Mouse (Mus musculus): ENCODE data around the gene Rassf6. TPM values are rescaled to one million over a fixed set of nuclear protein-coding genes. Genes with fewer than 3 reads are reported as not detected.

Gene Rassf6
- polyA plus RNA-seq, 1 experiment from 2014 or later: 4.3 TPM

DNA sequence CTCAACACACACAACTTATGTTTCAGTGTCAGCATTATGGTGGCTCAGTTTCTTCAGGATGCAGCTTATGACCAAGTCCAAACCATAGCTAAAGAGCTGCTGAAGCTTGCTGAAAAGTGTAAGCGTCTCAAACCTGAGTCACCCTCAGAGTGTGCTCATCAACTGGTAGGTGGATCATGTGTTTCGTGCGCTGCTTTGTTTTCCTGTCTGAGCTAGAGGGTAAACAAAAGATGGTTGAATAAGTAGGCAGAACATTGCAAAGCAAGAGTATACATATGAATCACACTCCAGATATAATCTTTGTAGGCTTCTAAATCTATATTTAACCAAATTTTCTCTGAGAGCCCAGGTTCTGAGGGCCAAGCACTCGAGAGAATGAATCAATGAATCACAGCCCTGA lies 76.3 kb downstream of the Rassf6 start:
- WGBS (ENCODE audit: insufficient replicate concordance): 81% methylated on average over 4 of the region's 4 CpGs
- no peak overlapping the region for H3K4me2 ChIP-seq
- no peak for ATAC-seq
- no peaks in the 10 kb centered on the region for H3K9me3 ChIP-seq (replicated peaks)
- H3K4me3 ChIP-seq: no peak overlapping the region
- 0 out of 2 replicates have a peak, but pooled peaks cover 2% of the 10 kb centered on the region for H3K4me1 ChIP-seq
- H3K27me3 ChIP-seq (replicated peaks): no peaks in the 10 kb centered on the region
- H3K36me3 ChIP-seq: no peaks in the 10 kb centered on the region
- no peak overlapping the region for H3K9ac ChIP-seq
- no peak overlapping the region for H3K27ac ChIP-seq

GRCm38 (mm10) chr5:90562880-90563279 lies 77.6 kb downstream of the Rassf6 start:
- no peak overlapping the region for H3K4me3 ChIP-seq
- no peak overlapping the region for H3K9ac ChIP-seq
- 64% methylated on average over 4 of the region's 4 CpGs for WGBS (ENCODE audit: insufficient replicate concordance)
- ATAC-seq: no peak
- no peaks in the 10 kb centered on the region for H3K9me3 ChIP-seq (replicated peaks)
- 0 out of 2 replicates have a peak, but pooled peaks cover 2% of the 10 kb centered on the region for H3K4me1 ChIP-seq
- no peak overlapping the region for H3K27ac ChIP-seq
- no peaks in the 10 kb centered on the region for H3K27me3 ChIP-seq (replicated peaks)
- H3K4me2 ChIP-seq: no peak overlapping the region
- no peaks in the 10 kb centered on the region for H3K36me3 ChIP-seq

DNA sequence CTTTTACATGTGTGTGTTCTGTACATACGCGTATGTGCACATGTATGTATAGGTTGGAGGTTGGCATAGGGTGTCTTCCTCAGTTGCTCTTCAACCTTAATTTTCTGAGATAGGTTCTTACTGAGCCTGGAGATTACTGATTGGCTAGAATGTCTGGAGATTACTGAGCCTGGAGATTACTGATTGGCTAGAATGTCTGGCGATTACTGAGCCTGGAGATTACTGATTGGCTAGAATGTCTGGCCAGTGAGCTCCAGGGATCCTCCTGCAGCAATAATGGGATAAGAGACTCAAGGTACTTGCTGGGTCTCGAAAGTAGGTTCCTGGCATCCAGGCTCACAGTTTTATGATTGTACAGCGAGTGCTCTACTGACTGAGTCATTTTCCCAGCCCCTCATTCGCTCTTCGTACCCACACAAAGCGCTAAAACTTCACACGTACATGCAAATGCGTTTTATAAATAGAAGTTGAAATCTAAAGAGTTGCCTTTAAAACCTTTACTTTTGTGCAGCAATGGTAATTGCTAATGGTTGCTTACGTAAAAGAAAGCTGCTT lies 78.7 kb downstream of the Rassf6 start:
- H3K4me2 ChIP-seq: no peak overlapping the region
- no peak for ATAC-seq
- H3K4me3 ChIP-seq: no peak overlapping the region
- H3K27me3 ChIP-seq (replicated peaks): no peaks in the 10 kb centered on the region
- H3K9me3 ChIP-seq (replicated peaks): no peaks in the 10 kb centered on the region
- no peaks in the 10 kb centered on the region for H3K36me3 ChIP-seq
- H3K27ac ChIP-seq: no peak overlapping the region
- no peak overlapping the region for H3K9ac ChIP-seq
- H3K4me1 ChIP-seq: 0 out of 2 replicates have a peak, but pooled peaks cover 2% of the 10 kb centered on the region
- WGBS (ENCODE audit: insufficient replicate concordance): 83% methylated on average over 11 of the region's 11 CpGs

DNA sequence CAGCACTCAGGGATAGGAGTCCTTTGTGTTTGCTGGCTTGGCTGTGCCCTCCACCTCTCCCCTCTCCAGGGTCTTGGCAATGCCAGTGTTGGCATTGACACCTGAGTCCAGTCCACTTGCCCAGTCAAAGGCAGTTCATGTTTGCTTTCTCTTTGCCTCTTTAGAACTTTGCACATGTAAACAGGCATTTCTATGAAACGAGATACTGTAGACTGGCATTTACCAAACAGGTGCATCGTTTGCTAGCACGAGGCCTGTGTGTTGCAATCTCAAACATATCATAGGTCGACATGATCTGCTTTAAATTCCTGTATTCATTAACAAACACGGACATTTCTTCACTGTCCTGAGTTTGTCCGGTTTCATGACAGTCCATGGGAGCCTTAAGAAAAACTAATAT lies 79.7 kb downstream of the Rassf6 start, which contains the start of gene 5830473C10Rik:
Gene 5830473C10Rik, plus strand, starts transcription at position 365 of the 400 bp plus-strand sequence.
- peak; percentile 24; the same call in 1 of the 2 replicates for ATAC-seq
- Histone ChIP-seq H3K27me3 (replicated peaks) (no peaks in the 10 kb centered on the region), H3K27ac (peak within 1 kb of the TSS; percentile 14; the same call in 1 of the 2 replicates), H3K9me3 (replicated peaks) (no peaks in the 10 kb centered on the region), H3K4me1 (0 out of 2 replicates have a peak, but pooled peaks cover 2% of the 10 kb centered on the region), H3K4me3 (no peak within 1 kb of the TSS), H3K9ac (no peak within 1 kb of the TSS), H3K4me2 (no peak within 1 kb of the TSS), H3K36me3 (no peaks in the 10 kb centered on the region)
- 58% methylated on average over 6 of the region's 6 CpGs for WGBS (ENCODE audit: insufficient replicate concordance)

GRCm38 (mm10) chr5:90556052-90556451 lies 84.4 kb downstream of the Rassf6 start:
- Histone ChIP-seq H3K4me2 (no peak overlapping the region), H3K9ac (no peak overlapping the region), H3K36me3 (no peaks in the 10 kb centered on the region), H3K4me1 (0 out of 2 replicates have a peak, but pooled peaks cover under 1% of the 10 kb centered on the region), H3K27ac (no peak overlapping the region), H3K27me3 (replicated peaks) (no peaks in the 10 kb centered on the region), H3K4me3 (no peak overlapping the region), H3K9me3 (replicated peaks) (no peaks in the 10 kb centered on the region)
- ATAC-seq: no peak
- 53% methylated on average over 3 of the region's 3 CpGs for WGBS (ENCODE audit: insufficient replicate concordance)

Other genes starting within 250 kb of the Rassf6 start
- gene Alb, start 179.8 kb downstream of the Rassf6 start, polyA plus RNA-seq (2016; fragmentation: Nextera tagmentation; extraction: Ambion mirVana): 1,037 and 1,058 TPM in 2 replicates
- gene Afp, start 149.9 kb downstream of the Rassf6 start, polyA plus RNA-seq (2016; fragmentation: Nextera tagmentation; extraction: Ambion mirVana): 6,058 and 6,260 TPM in 2 replicates
- gene Afm, start 121.7 kb downstream of the Rassf6 start, polyA plus RNA-seq (2016; fragmentation: Nextera tagmentation; extraction: Ambion mirVana): 8.1 and 9.2 TPM in 2 replicates
- 0.12 and 0.25 TPM in 2 replicates for gene 5830473C10Rik, start 79.5 kb downstream of the Rassf6 start, polyA plus RNA-seq (2016; fragmentation: Nextera tagmentation; extraction: Ambion mirVana)
- 1.3 and 1.5 TPM in 2 replicates for gene Cxcl5, start 118.7 kb upstream of the Rassf6 start, polyA plus RNA-seq (2016; fragmentation: Nextera tagmentation; extraction: Ambion mirVana)
- gene Ppbp, start 127.9 kb upstream of the Rassf6 start, polyA plus RNA-seq (2016; fragmentation: Nextera tagmentation; extraction: Ambion mirVana): 164 and 174 TPM in 2 replicates
- 746 and 863 TPM in 2 replicates for gene Pf4, start 131.8 kb upstream of the Rassf6 start, polyA plus RNA-seq (2016; fragmentation: Nextera tagmentation; extraction: Ambion mirVana)
- not detected in 2 replicates for gene Cxcl3, start 145.4 kb upstream of the Rassf6 start, polyA plus RNA-seq (2016; fragmentation: Nextera tagmentation; extraction: Ambion mirVana)
- not detected in 2 replicates for gene Cxcl15, start 153.9 kb upstream of the Rassf6 start, polyA plus RNA-seq (2016; fragmentation: Nextera tagmentation; extraction: Ambion mirVana)

Data from liver, embryonic 12.5 days (tissue).